Mouse (Mus musculus) erythroblast, embryonic 14.5 days (primary cell): ENCODE results near the gene Mrpl28.

Source experiments
- GATA1 ChIP-seq: IDR thresholded peaks from 2 replicates; pipeline ENCODE4 v1.6.1; 2012; ENCODE audit warnings: low read length, inconsistent platforms, mixed read lengths
- TAL1 ChIP-seq: IDR thresholded peaks from 3 replicates; pipeline ENCODE4 v1.6.1; 2012; ENCODE audit warnings: low read length, inconsistent platforms, mixed read lengths

- TF ChIP-seq GATA1 (no peak), TAL1 (no peak)
Observed at GRCm38 (mm10) chr17:26101478-26101877, 21.8 kb upstream of the Mrpl28 start.
